Mouse (Mus musculus) midbrain, postnatal 0 days (tissue): ENCODE measurements around the gene Fcrl6. TPM values are rescaled to one million over a fixed set of nuclear protein-coding genes. Genes with fewer than 3 reads are reported as not detected.
A peak's percentile ranks its signal among the peaks of the same experiment; 100 is the strongest.

ENCODE experiments used
- ATAC-seq: fragments of 200-750 bp; cut with Nextera tagmentation; 2 replicates; pipeline ENCODE4 v1.8.0; 2017; ENCODE audit warnings: moderate number of reproducible peaks, mild to moderate bottlenecking, moderate TSS enrichment, moderate library complexity; ENCODE audit not compliant: low FRiP score
- DNase-seq: peaks from one replicate; pipeline ENCODE4 v3.0.0-alpha.2; 2015; ENCODE audit warnings: low spot score
- H3K27ac ChIP-seq: fragments of 300-500 bp; sonication (generic); 2 replicates; pipeline ENCODE4 v1.5.1; 2014; ENCODE audit warnings: low read depth, mild to moderate bottlenecking, low read length, mixed read lengths
- H3K27me3 ChIP-seq: fragments of 300-500 bp; sonication (generic); 2 replicates; pipeline ENCODE4 v1.6.1; 2014; ENCODE audit warnings: low read length, control low read depth, mixed read lengths; ENCODE audit not compliant: insufficient read depth
- H3K36me3 ChIP-seq: fragments of 300-500 bp; sonication (generic); 2 replicates; pipeline ENCODE4 v1.6.1; 2014; ENCODE audit warnings: low read length, control low read depth, mixed read lengths; ENCODE audit not compliant: insufficient read depth
- H3K4me1 ChIP-seq: fragments of 300-500 bp; sonication (generic); 2 replicates; pipeline ENCODE4 v1.6.1; 2014; ENCODE audit warnings: mild to moderate bottlenecking, control low read depth, antibody characterized with exemption, low read length, mixed read lengths; ENCODE audit not compliant: insufficient read depth
- H3K4me2 ChIP-seq: fragments of 300-500 bp; sonication (generic); 2 replicates; pipeline ENCODE4 v1.6.1; 2014; ENCODE audit warnings: low read depth, mild to moderate bottlenecking, low read length, mixed read lengths; ENCODE audit not compliant: poor library complexity, severe bottlenecking
- H3K4me3 ChIP-seq: fragments of 300-500 bp; sonication (generic); 2 replicates; pipeline ENCODE4 v1.5.1; 2014; ENCODE audit warnings: low read depth, mild to moderate bottlenecking, low read length, moderate library complexity
- H3K9ac ChIP-seq: fragments of 300-500 bp; sonication (generic); replicated peaks from 2 replicates; pipeline ENCODE4 v1.6.1; 2014; ENCODE audit warnings: mild to moderate bottlenecking, low read length, moderate library complexity, mixed read lengths; ENCODE audit not compliant: poor library complexity, severe bottlenecking
- H3K9me3 ChIP-seq: fragments of 300-500 bp; sonication (generic); 2 replicates; pipeline ENCODE4 v1.6.1; 2016; ENCODE audit warnings: low read length, control low read depth
- CTCF ChIP-seq: IDR thresholded peaks from 2 replicates; pipeline ENCODE4 v1.5.1; 2016; ENCODE audit warnings: antibody characterized with exemption, mild to moderate bottlenecking
- WGBS: fragments of 180-500 bp; shearing (Covaris S2); extraction: QIAGEN DNeasy Blood & Tissue Kit; methylation state at CpG from one replicate; pipeline ENCODE4 v1.1.7; 2014; 5-methylcytosine and 5-hydroxymethylcytosine counted together
- polyA plus RNA-seq: library from polyadenylated mRNA; unstranded; fragments of >200 nt; fragmentation: Nextera tagmentation; extraction: Ambion mirVana; gene quantifications from 2 replicates; pipeline ENCODE4 v1.2.1, GENCODE M21; 2015
- total RNA-seq: library from RNA; depleted of rRNA; stranded (reverse); fragments of >200 nt; gene quantifications from 2 replicates; pipeline ENCODE4 v1.2.3, GENCODE M21; 2014

Fcrl6 gene
- total and polyA plus RNA-seq, 2 experiments from 2014 or later, result 0.10 to 0.16 TPM

GRCm38 (mm10) chr1:172594495-172594894 is 7.9 kb downstream of the Fcrl6 start:
- H3K4me1 ChIP-seq, result no peaks in the 10 kb centered on the region
- no peaks in the 10 kb centered on the region for H3K9me3 ChIP-seq
- H3K4me2 ChIP-seq, result no peak overlapping the region
- H3K27me3 ChIP-seq, result no peaks in the 10 kb centered on the region
- H3K4me3 ChIP-seq, result no peak overlapping the region
- no peaks in the 10 kb centered on the region for H3K36me3 ChIP-seq
- H3K9ac ChIP-seq, result no peak overlapping the region
- ATAC-seq (no peak), DNase-seq (peak; percentile 65)
- H3K27ac ChIP-seq, result no peak overlapping the region
- peak; percentile 80 for TF ChIP-seq CTCF

GRCm38 (mm10) chr1:172593956-172594355 is 8.4 kb downstream of the Fcrl6 start:
- 94% methylated on average over 2 of the region's 2 CpGs for WGBS
- no peak for ATAC-seq
- no peak for DNase-seq
- Histone ChIP-seq H3K4me3 (no peak overlapping the region), H3K36me3 (no peaks in the 10 kb centered on the region), H3K27ac (no peak overlapping the region), H3K9ac (no peak overlapping the region), H3K27me3 (no peaks in the 10 kb centered on the region), H3K9me3 (no peaks in the 10 kb centered on the region), H3K4me1 (no peaks in the 10 kb centered on the region), H3K4me2 (no peak overlapping the region)
- TF ChIP-seq CTCF, result no peak

GRCm38 (mm10) chr1:172593321-172593720 is 9.0 kb downstream of the Fcrl6 start:
- ATAC-seq, result no peak
- H3K4me3 ChIP-seq, result no peak overlapping the region
- no peak overlapping the region for H3K9ac ChIP-seq
- H3K27ac ChIP-seq, result no peak overlapping the region
- H3K27me3 ChIP-seq, result no peaks in the 10 kb centered on the region
- H3K36me3 ChIP-seq, result no peaks in the 10 kb centered on the region
- H3K9me3 ChIP-seq, result no peaks in the 10 kb centered on the region
- no peaks in the 10 kb centered on the region for H3K4me1 ChIP-seq
- TF ChIP-seq CTCF, result no peak
- 68% methylated on average over 3 of the region's 3 CpGs for WGBS
- H3K4me2 ChIP-seq, result no peak overlapping the region
- no peak for DNase-seq

- no peak for DNase-seq
- no peaks in the 10 kb centered on the region for H3K9me3 ChIP-seq
- no peaks in the 10 kb centered on the region for H3K36me3 ChIP-seq
These were observed 12.0 kb downstream of the Fcrl6 start, which contains the start of gene Slamf8 for GRCm38 (mm10) chr1:172590385-172590784. TSS of gene Slamf8 (minus strand) at chr1:172590568.

GRCm38 (mm10) chr1:172585612-172586567 is 16.5 kb downstream of the Fcrl6 start:
- Histone ChIP-seq H3K27me3 (no peaks in the 10 kb centered on the region), H3K27ac (no peak overlapping the region), H3K9ac (no peak overlapping the region), H3K4me3 (no peak overlapping the region), H3K4me2 (peak overlapping the region; percentile 9; the same call in 1 of the 2 replicates), H3K4me1 (peaks cover 4% of the 10 kb centered on the region; the same call in 1 of the 2 replicates), H3K36me3 (no peaks in the 10 kb centered on the region), H3K9me3 (no peaks in the 10 kb centered on the region)
- ATAC-seq (peak; percentile 60), DNase-seq (peak; percentile 47)
- WGBS, result 20% methylated on average over 26 of the region's 26 CpGs
- no peak for TF ChIP-seq CTCF

More at GRCm38 (mm10) chr1:172590385-172590784, 12.0 kb downstream of the Fcrl6 start, which contains the start of gene Slamf8:
- Histone ChIP-seq H3K4me2 (no peak within 1 kb of the TSS), H3K4me1 (peaks cover 4% of the 10 kb centered on the region; the same call in 1 of the 2 replicates), H3K9ac (no peak within 1 kb of the TSS), H3K27me3 (no peaks in the 10 kb centered on the region), H3K4me3 (no peak within 1 kb of the TSS), H3K27ac (no peak within 1 kb of the TSS)
- no peak for ATAC-seq
- no peak for TF ChIP-seq CTCF
- WGBS, result 79% methylated on average over 7 of the region's 7 CpGs

GRCm38 (mm10) chr1:172585026-172585425 is 17.3 kb downstream of the Fcrl6 start:
- H3K9me3 ChIP-seq, result no peaks in the 10 kb centered on the region
- no peak overlapping the region for H3K4me2 ChIP-seq
- H3K9ac ChIP-seq, result no peak overlapping the region
- DNase-seq, result no peak
- ATAC-seq, result no peak
- H3K27ac ChIP-seq, result no peak overlapping the region
- H3K36me3 ChIP-seq, result no peaks in the 10 kb centered on the region
- 47% methylated on average over 4 of the region's 4 CpGs for WGBS
- no peak for TF ChIP-seq CTCF
- H3K4me1 ChIP-seq, result peaks cover 4% of the 10 kb centered on the region; the same call in 1 of the 2 replicates
- no peak overlapping the region for H3K4me3 ChIP-seq
- H3K27me3 ChIP-seq, result no peaks in the 10 kb centered on the region
